Mouse (Mus musculus): Measurements from ENCODE around the gene Maco1. TPM values are rescaled to one million over a fixed set of nuclear protein-coding genes. Genes with fewer than 3 reads are reported as not detected.

Maco1 gene
- polyA plus RNA-seq, 1 experiment = 50.0 TPM

- Histone ChIP-seq H3K9me3 (replicated peaks; ENCODE audit: control insufficient read depth, insufficient read depth, low read length, poor library complexity, severe bottlenecking) (no peaks in the 10 kb centered on the region), H3K27me3 (ENCODE audit: control insufficient read depth, insufficient read depth, low read length, poor library complexity, severe bottlenecking) (no peaks in the 10 kb centered on the region), H3K4me1 (ENCODE audit: control insufficient read depth, insufficient read depth, low read length) (no peaks in the 10 kb centered on the region), H3K36me3 (ENCODE audit: control insufficient read depth, insufficient read depth, low read length, poor library complexity, severe bottlenecking) (no peaks in the 10 kb centered on the region), H3K4me3 (ENCODE audit: low read depth, low read length) (0 out of 2 replicates have a peak overlapping the region, but pooled peaks have one; percentile 2), H3K9ac (ENCODE audit: low read depth, poor library complexity, severe bottlenecking) (no peak overlapping the region), H3K27ac (ENCODE audit: insufficient read depth, low read length) (no peak overlapping the region)
- peak; percentile 15 for TF ChIP-seq CTCF (IDR thresholded peaks at IDR 0.05; ENCODE audit: low read depth, low read length)
- TF ChIP-seq EP300 (IDR thresholded peaks at IDR 0.05; ENCODE audit: insufficient read depth, low read depth, low read length) = no peak
These were observed 66.2 kb downstream of the Maco1 start for GRCm38 (mm10) chr4:134786946-134787345.

- Histone ChIP-seq H3K9me3 (replicated peaks; ENCODE audit: control insufficient read depth, insufficient read depth, low read length, poor library complexity, severe bottlenecking) (no peaks in the 10 kb centered on the region), H3K27me3 (ENCODE audit: control insufficient read depth, insufficient read depth, low read length, poor library complexity, severe bottlenecking) (no peaks in the 10 kb centered on the region), H3K9ac (ENCODE audit: low read depth, poor library complexity, severe bottlenecking) (no peak overlapping the region), H3K4me1 (ENCODE audit: control insufficient read depth, insufficient read depth, low read length) (peaks cover 4% of the 10 kb centered on the region), H3K4me3 (ENCODE audit: low read depth, low read length) (no peak overlapping the region), H3K36me3 (ENCODE audit: control insufficient read depth, insufficient read depth, low read length, poor library complexity, severe bottlenecking) (no peaks in the 10 kb centered on the region), H3K27ac (ENCODE audit: insufficient read depth, low read length) (no peak overlapping the region)
- TF ChIP-seq POLR2A (IDR thresholded peaks at IDR 0.05; ENCODE audit: insufficient read depth, low read length) (no peak), EP300 (IDR thresholded peaks at IDR 0.05; ENCODE audit: insufficient read depth, low read depth, low read length) (no peak), CTCF (IDR thresholded peaks at IDR 0.05; ENCODE audit: low read depth, low read length) (no peak)
These were observed 68.4 kb downstream of the Maco1 start for GRCm38 (mm10) chr4:134784701-134785100.

- H3K9me3 ChIP-seq (replicated peaks; ENCODE audit: control insufficient read depth, insufficient read depth, low read length, poor library complexity, severe bottlenecking) = no peaks in the 10 kb centered on the region
- no peaks in the 10 kb centered on the region for H3K36me3 ChIP-seq (ENCODE audit: control insufficient read depth, insufficient read depth, low read length, poor library complexity, severe bottlenecking)
- no peaks in the 10 kb centered on the region for H3K27me3 ChIP-seq (ENCODE audit: control insufficient read depth, insufficient read depth, low read length, poor library complexity, severe bottlenecking)
- peak overlapping the region; percentile 23 for H3K27ac ChIP-seq (ENCODE audit: insufficient read depth, low read length)
- TF ChIP-seq EP300 (IDR thresholded peaks at IDR 0.05; ENCODE audit: insufficient read depth, low read depth, low read length) (peak; percentile 78), POLR2A (IDR thresholded peaks at IDR 0.05; ENCODE audit: insufficient read depth, low read length) (no peak)
- H3K9ac ChIP-seq (ENCODE audit: low read depth, poor library complexity, severe bottlenecking) = no peak overlapping the region
- H3K4me1 ChIP-seq (ENCODE audit: control insufficient read depth, insufficient read depth, low read length) = peaks cover 9% of the 10 kb centered on the region
- H3K4me3 ChIP-seq (ENCODE audit: low read depth, low read length) = no peak overlapping the region
These were observed 73.8 kb downstream of the Maco1 start for GRCm38 (mm10) chr4:134779136-134779934.

GRCm38 (mm10) chr4:134776246-134776645 lies 76.9 kb downstream of the Maco1 start:
- H3K9me3 ChIP-seq (replicated peaks; ENCODE audit: control insufficient read depth, insufficient read depth, low read length, poor library complexity, severe bottlenecking) = no peaks in the 10 kb centered on the region
- no peaks in the 10 kb centered on the region for H3K36me3 ChIP-seq (ENCODE audit: control insufficient read depth, insufficient read depth, low read length, poor library complexity, severe bottlenecking)
- H3K9ac ChIP-seq (ENCODE audit: low read depth, poor library complexity, severe bottlenecking) = no peak overlapping the region
- TF ChIP-seq EP300 (IDR thresholded peaks at IDR 0.05; ENCODE audit: insufficient read depth, low read depth, low read length) (no peak), POLR2A (IDR thresholded peaks at IDR 0.05; ENCODE audit: insufficient read depth, low read length) (no peak), CTCF (IDR thresholded peaks at IDR 0.05; ENCODE audit: low read depth, low read length) (no peak)
- no peak overlapping the region for H3K4me3 ChIP-seq (ENCODE audit: low read depth, low read length)
- H3K4me1 ChIP-seq (ENCODE audit: control insufficient read depth, insufficient read depth, low read length) = peaks cover 9% of the 10 kb centered on the region
- H3K27me3 ChIP-seq (ENCODE audit: control insufficient read depth, insufficient read depth, low read length, poor library complexity, severe bottlenecking) = no peaks in the 10 kb centered on the region
- H3K27ac ChIP-seq (ENCODE audit: insufficient read depth, low read length) = no peak overlapping the region

- TF ChIP-seq POLR2A (IDR thresholded peaks at IDR 0.05; ENCODE audit: insufficient read depth, low read length) = no peak
- TF ChIP-seq CTCF (IDR thresholded peaks at IDR 0.05; ENCODE audit: low read depth, low read length) = no peak
- TF ChIP-seq EP300 (IDR thresholded peaks at IDR 0.05; ENCODE audit: insufficient read depth, low read depth, low read length) = no peak
These were observed 77.8 kb downstream of the Maco1 start for GRCm38 (mm10) chr4:134775234-134775944.

GRCm38 (mm10) chr4:134774126-134774525 lies 79.0 kb downstream of the Maco1 start:
- H3K27ac ChIP-seq (ENCODE audit: insufficient read depth, low read length) = no peak overlapping the region
- H3K27me3 ChIP-seq (ENCODE audit: control insufficient read depth, insufficient read depth, low read length, poor library complexity, severe bottlenecking) = no peaks in the 10 kb centered on the region
- no peak overlapping the region for H3K9ac ChIP-seq (ENCODE audit: low read depth, poor library complexity, severe bottlenecking)
- TF ChIP-seq EP300 (IDR thresholded peaks at IDR 0.05; ENCODE audit: insufficient read depth, low read depth, low read length) (no peak), CTCF (IDR thresholded peaks at IDR 0.05; ENCODE audit: low read depth, low read length) (no peak), POLR2A (IDR thresholded peaks at IDR 0.05; ENCODE audit: insufficient read depth, low read length) (no peak)
- H3K4me1 ChIP-seq (ENCODE audit: control insufficient read depth, insufficient read depth, low read length) = peaks cover 2% of the 10 kb centered on the region
- H3K36me3 ChIP-seq (ENCODE audit: control insufficient read depth, insufficient read depth, low read length, poor library complexity, severe bottlenecking) = no peaks in the 10 kb centered on the region
- H3K4me3 ChIP-seq (ENCODE audit: low read depth, low read length) = no peak overlapping the region
- no peaks in the 10 kb centered on the region for H3K9me3 ChIP-seq (replicated peaks; ENCODE audit: control insufficient read depth, insufficient read depth, low read length, poor library complexity, severe bottlenecking)

More at GRCm38 (mm10) chr4:134775234-134775944, 77.8 kb downstream of the Maco1 start:
- Histone ChIP-seq H3K9me3 (replicated peaks; ENCODE audit: control insufficient read depth, insufficient read depth, low read length, poor library complexity, severe bottlenecking) (no peaks in the 10 kb centered on the region), H3K9ac (ENCODE audit: low read depth, poor library complexity, severe bottlenecking) (no peak overlapping the region), H3K27me3 (ENCODE audit: control insufficient read depth, insufficient read depth, low read length, poor library complexity, severe bottlenecking) (no peaks in the 10 kb centered on the region), H3K4me3 (ENCODE audit: low read depth, low read length) (no peak overlapping the region), H3K27ac (ENCODE audit: insufficient read depth, low read length) (no peak overlapping the region), H3K36me3 (ENCODE audit: control insufficient read depth, insufficient read depth, low read length, poor library complexity, severe bottlenecking) (no peaks in the 10 kb centered on the region), H3K4me1 (ENCODE audit: control insufficient read depth, insufficient read depth, low read length) (peaks cover 9% of the 10 kb centered on the region)

Data from ES-Bruce4 (cell line).